Mouse (Mus musculus) embryonic facial prominence, embryonic 11.5 days (tissue): ENCODE results near the gene Notch1. TPM values are rescaled to one million over a fixed set of nuclear protein-coding genes. Genes with fewer than 3 reads are reported as not detected.

Experiments
- ATAC-seq: fragments of 200-750 bp; cut with Nextera tagmentation; replicated peaks from 2 replicates; pipeline ENCODE4 v1.8.0; 2017; ENCODE audit warnings: low read depth; ENCODE audit not compliant: insufficient number of reproducible peaks, low FRiP score, low TSS enrichment
- DNase-seq: peaks from one replicate; pipeline ENCODE4 v3.0.0-alpha.2; 2015; ENCODE audit warnings: low spot score
- H3K27ac ChIP-seq: fragments of 300-500 bp; sonication (generic); replicated peaks from 2 replicates; pipeline ENCODE4 v1.5.1; 2014; ENCODE audit warnings: mild to moderate bottlenecking, low read depth, low read length, control low read depth
- H3K27me3 ChIP-seq: fragments of 300-500 bp; sonication (generic); 2 replicates; pipeline ENCODE4 v1.6.1; 2014; ENCODE audit warnings: mild to moderate bottlenecking, low read length, moderate library complexity, mixed read lengths; ENCODE audit not compliant: control insufficient read depth, insufficient read depth
- H3K36me3 ChIP-seq: fragments of 300-500 bp; sonication (generic); replicated peaks from 2 replicates; pipeline ENCODE4 v1.6.1; 2014; ENCODE audit warnings: low read depth, mild to moderate bottlenecking, low read length, moderate library complexity, mixed read lengths; ENCODE audit not compliant: control insufficient read depth, insufficient read depth
- H3K4me1 ChIP-seq: fragments of 300-500 bp; sonication (generic); 2 replicates; pipeline ENCODE4 v1.6.1; 2014; ENCODE audit warnings: low read length, mixed read lengths; ENCODE audit not compliant: control insufficient read depth, insufficient read depth
- H3K4me2 ChIP-seq: fragments of 300-500 bp; sonication (generic); 2 replicates; pipeline ENCODE4 v1.6.1; 2014; ENCODE audit warnings: low read depth, mild to moderate bottlenecking, control low read depth, low read length, moderate library complexity
- H3K4me3 ChIP-seq: fragments of 300-500 bp; sonication (generic); 2 replicates; pipeline ENCODE4 v1.5.1; 2014; ENCODE audit warnings: low read depth, low read length, control low read depth
- H3K9ac ChIP-seq: fragments of 300-500 bp; sonication (generic); replicated peaks from 2 replicates; pipeline ENCODE4 v1.6.1; 2014; ENCODE audit warnings: mild to moderate bottlenecking, control low read depth, low read length
- H3K9me3 ChIP-seq: fragments of 300-500 bp; sonication (generic); replicated peaks from 2 replicates; pipeline ENCODE4 v1.6.1; 2016; ENCODE audit warnings: mild to moderate bottlenecking, low read length, inconsistent platforms, mixed read lengths; ENCODE audit not compliant: control insufficient read depth
- WGBS: fragments of 180-500 bp; shearing (Covaris S2); extraction: QIAGEN DNeasy Blood & Tissue Kit; methylation state at CpG from one replicate; pipeline ENCODE4 v1.1.7; 2014; 5-methylcytosine and 5-hydroxymethylcytosine counted together
- polyA plus RNA-seq: library from polyadenylated mRNA; unstranded; fragments of >200 nt; fragmentation: Nextera tagmentation; extraction: Ambion mirVana; gene quantifications from 2 replicates; pipeline ENCODE4 v1.2.1, GENCODE M21; 2014

Gene Notch1
- polyA plus RNA-seq, 1 experiment from 2014 or later = 17.2 TPM

- no peak for ATAC-seq
- Histone ChIP-seq H3K4me3 (no peak overlapping the region), H3K27ac (no peak overlapping the region), H3K27me3 (no peaks in the 10 kb centered on the region), H3K4me1 (no peaks in the 10 kb centered on the region), H3K9me3 (no peaks in the 10 kb centered on the region), H3K36me3 (peaks cover 16% of the 10 kb centered on the region), H3K9ac (peak overlapping the region; percentile 18; the same call in 1 of the 2 replicates), H3K4me2 (no peak overlapping the region)
- no peak for DNase-seq
- 76% methylated on average over 4 of the region's 4 CpGs for WGBS
Measured at GRCm38 (mm10) chr2:26437221-26437620, 79.2 kb downstream of the Notch1 start.

- no peak for ATAC-seq
- Histone ChIP-seq H3K27ac (no peak overlapping the region), H3K27me3 (no peaks in the 10 kb centered on the region), H3K9me3 (no peaks in the 10 kb centered on the region), H3K4me3 (no peak overlapping the region), H3K4me1 (no peaks in the 10 kb centered on the region), H3K4me2 (no peak overlapping the region), H3K9ac (no peak overlapping the region), H3K36me3 (peaks cover 12% of the 10 kb centered on the region)
- DNase-seq = no peak
- WGBS = 89% methylated on average over 7 of the region's 7 CpGs
Measured at GRCm38 (mm10) chr2:26434791-26435572, 81.5 kb downstream of the Notch1 start.

- H3K36me3 ChIP-seq = peaks cover 10% of the 10 kb centered on the region
- ATAC-seq = no peak
- WGBS = 91% methylated on average over 5 of the region's 5 CpGs
Measured at GRCm38 (mm10) chr2:26429851-26430250, 86.6 kb downstream of the Notch1 start.

GRCm38 (mm10) chr2:26424541-26424940 is 91.9 kb downstream of the Notch1 start:
- H3K4me1 ChIP-seq = no peaks in the 10 kb centered on the region
- no peak for ATAC-seq
- H3K4me3 ChIP-seq = no peak overlapping the region
- peaks cover 10% of the 10 kb centered on the region for H3K36me3 ChIP-seq
- DNase-seq = no peak
- H3K9me3 ChIP-seq = no peaks in the 10 kb centered on the region
- no peak overlapping the region for H3K4me2 ChIP-seq
- H3K9ac ChIP-seq = no peak overlapping the region
- H3K27me3 ChIP-seq = no peaks in the 10 kb centered on the region
- 91% methylated on average over 2 of the region's 2 CpGs for WGBS
- no peak overlapping the region for H3K27ac ChIP-seq

More at GRCm38 (mm10) chr2:26429851-26430250, 86.6 kb downstream of the Notch1 start:
- Histone ChIP-seq H3K4me3 (no peak overlapping the region), H3K9me3 (no peaks in the 10 kb centered on the region), H3K9ac (no peak overlapping the region), H3K27ac (no peak overlapping the region), H3K4me2 (no peak overlapping the region), H3K27me3 (no peaks in the 10 kb centered on the region), H3K4me1 (no peaks in the 10 kb centered on the region)
- DNase-seq = no peak

- H3K9me3 ChIP-seq = no peaks in the 10 kb centered on the region
- no peaks in the 10 kb centered on the region for H3K4me1 ChIP-seq
- H3K4me2 ChIP-seq = no peak overlapping the region
- H3K9ac ChIP-seq = no peak overlapping the region
- WGBS = 100% methylated on average over 1 of the region's 1 CpGs
- no peak for DNase-seq
- H3K27ac ChIP-seq = no peak overlapping the region
- no peak overlapping the region for H3K4me3 ChIP-seq
- H3K36me3 ChIP-seq = peaks cover 6% of the 10 kb centered on the region
- no peaks in the 10 kb centered on the region for H3K27me3 ChIP-seq
- no peak for ATAC-seq
Measured at GRCm38 (mm10) chr2:26423086-26423485, 93.4 kb downstream of the Notch1 start.

- 96% methylated on average over 2 of the region's 2 CpGs for WGBS
- H3K4me2 ChIP-seq = no peak overlapping the region
- no peak overlapping the region for H3K9ac ChIP-seq
- ATAC-seq (no peak), DNase-seq (no peak)
- no peaks in the 10 kb centered on the region for H3K4me1 ChIP-seq
- H3K36me3 ChIP-seq = peaks cover 6% of the 10 kb centered on the region
- no peak overlapping the region for H3K4me3 ChIP-seq
- no peaks in the 10 kb centered on the region for H3K27me3 ChIP-seq
- no peak overlapping the region for H3K27ac ChIP-seq
- no peaks in the 10 kb centered on the region for H3K9me3 ChIP-seq
Measured at GRCm38 (mm10) chr2:26421969-26422368, 94.5 kb downstream of the Notch1 start.

GRCm38 (mm10) chr2:26418120-26418519 is 98.3 kb downstream of the Notch1 start:
- no peak overlapping the region for H3K9ac ChIP-seq
- DNase-seq (no peak), ATAC-seq (no peak)
- 81% methylated on average over 1 of the region's 1 CpGs for WGBS
- H3K27me3 ChIP-seq = no peaks in the 10 kb centered on the region
- H3K9me3 ChIP-seq = no peaks in the 10 kb centered on the region
- H3K4me2 ChIP-seq = no peak overlapping the region
- H3K36me3 ChIP-seq = peaks cover 9% of the 10 kb centered on the region
- H3K4me1 ChIP-seq = no peaks in the 10 kb centered on the region
- no peak overlapping the region for H3K4me3 ChIP-seq
- H3K27ac ChIP-seq = no peak overlapping the region

GRCm38 (mm10) chr2:26417066-26417465 is 99.4 kb downstream of the Notch1 start:
- no peak overlapping the region for H3K27ac ChIP-seq
- no peaks in the 10 kb centered on the region for H3K27me3 ChIP-seq
- DNase-seq (no peak), ATAC-seq (no peak)
- H3K9ac ChIP-seq = no peak overlapping the region
- H3K9me3 ChIP-seq = no peaks in the 10 kb centered on the region
- H3K4me1 ChIP-seq = no peaks in the 10 kb centered on the region
- no peak overlapping the region for H3K4me2 ChIP-seq
- H3K4me3 ChIP-seq = no peak overlapping the region
- peaks cover 7% of the 10 kb centered on the region for H3K36me3 ChIP-seq
